Mouse (Mus musculus) natural killer cell, adult 2 months (primary cell): ENCODE data around the gene Gnb1l.

Experiments
- DNase-seq, 2 experiments: peaks; one replicate each; pipeline ENCODE4 v3.0.0; 2022; ENCODE audit warnings: low spot score in 2 of 2

Gene Gnb1l

DNA sequence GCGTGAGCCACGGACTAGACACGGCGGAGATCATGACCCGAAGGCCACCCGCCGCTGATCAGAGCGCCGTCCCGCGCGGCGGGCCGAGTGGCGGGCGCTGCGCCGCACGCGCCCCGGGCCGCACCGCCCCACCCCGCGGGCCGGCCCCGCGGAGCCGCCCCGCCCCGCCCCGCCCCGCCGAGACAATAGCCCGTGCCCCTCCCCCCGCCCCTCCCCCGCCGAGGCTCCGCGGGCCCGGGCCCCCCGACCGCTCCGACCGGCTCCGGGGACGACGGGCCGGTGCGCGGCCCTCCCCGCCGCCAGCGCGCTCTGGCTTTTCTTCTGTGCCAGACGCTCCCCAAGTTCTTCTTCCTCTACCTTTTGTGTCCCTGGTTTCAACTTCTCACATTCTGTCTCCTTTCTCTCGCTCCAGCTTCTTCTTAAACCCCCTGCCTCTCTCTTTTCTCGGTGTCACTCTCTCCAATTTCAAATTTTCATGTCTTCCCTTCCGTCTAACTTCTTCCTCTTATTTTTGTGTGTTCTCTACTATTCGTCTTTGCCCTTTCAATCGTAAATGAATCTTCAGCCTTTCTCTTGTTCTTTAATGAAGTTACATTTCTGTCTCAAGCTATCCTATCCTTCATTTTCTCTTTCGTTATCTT, 88.5 kb downstream of the Gnb1l start:
- no peak for DNase-seq

- no peak for DNase-seq
Observed at GRCm38 (mm10) chr16:18587847-18588737, 89.6 kb downstream of the Gnb1l start.

- no peak for DNase-seq
Observed at GRCm38 (mm10) chr16:18588738-18589055, 90.2 kb downstream of the Gnb1l start.

DNA sequence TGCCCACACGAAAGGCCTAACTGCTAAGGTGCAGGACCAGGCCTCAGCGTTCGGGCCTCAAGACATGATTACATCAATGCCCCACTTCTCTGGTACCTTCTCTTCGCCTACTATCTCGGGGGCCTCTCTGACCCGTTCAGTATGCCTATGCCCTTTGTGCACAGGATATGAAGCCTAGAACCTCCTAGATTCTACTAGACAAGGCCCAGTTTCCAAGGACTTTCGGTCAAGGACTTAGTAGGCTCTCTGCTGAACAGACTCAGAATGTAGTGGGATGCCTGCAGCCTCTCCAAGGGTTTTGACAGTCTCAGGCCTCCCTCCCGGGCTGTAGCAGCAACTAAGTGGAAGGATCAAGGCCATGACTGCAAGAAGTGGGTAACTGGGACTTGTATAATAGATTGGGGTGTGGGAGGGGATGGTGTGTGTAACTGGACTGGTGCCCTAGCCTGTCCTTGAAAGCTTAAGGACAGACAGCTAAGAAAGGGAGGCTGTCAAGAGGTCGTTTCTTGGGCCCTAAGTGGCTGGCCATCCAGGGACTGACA, 90.6 kb downstream of the Gnb1l start:
- DNase-seq = no peak

- peak in 1 of 2 experiments; percentile 18 for DNase-seq
Observed at GRCm38 (mm10) chr16:18589804-18590790, 91.6 kb downstream of the Gnb1l start, which contains the start of gene Tbx1. Gene Tbx1, minus strand, starts transcription at chr16:18590671.

- no peak for DNase-seq
Observed at GRCm38 (mm10) chr16:18591047-18592018, 92.8 kb downstream of the Gnb1l start.

DNA sequence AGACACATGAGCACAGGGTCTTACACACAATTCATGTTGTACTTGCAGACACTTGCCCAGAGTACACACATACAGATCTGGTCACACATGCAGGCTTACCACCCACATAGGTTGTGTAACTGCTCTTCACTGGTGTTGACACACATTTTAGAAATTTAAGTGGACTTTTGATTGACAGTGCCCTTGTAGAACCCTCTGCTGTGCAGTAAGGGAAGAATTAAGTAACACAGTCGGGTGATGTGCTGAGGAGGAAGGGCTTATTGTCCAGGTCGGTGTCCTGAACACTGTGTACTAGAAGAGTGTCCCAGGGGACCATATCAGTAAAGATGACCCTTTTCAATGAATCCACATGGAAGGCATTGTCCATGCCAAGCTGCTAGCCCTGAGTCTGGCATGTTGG, 95.4 kb downstream of the Gnb1l start:
- DNase-seq = no peak

DNA sequence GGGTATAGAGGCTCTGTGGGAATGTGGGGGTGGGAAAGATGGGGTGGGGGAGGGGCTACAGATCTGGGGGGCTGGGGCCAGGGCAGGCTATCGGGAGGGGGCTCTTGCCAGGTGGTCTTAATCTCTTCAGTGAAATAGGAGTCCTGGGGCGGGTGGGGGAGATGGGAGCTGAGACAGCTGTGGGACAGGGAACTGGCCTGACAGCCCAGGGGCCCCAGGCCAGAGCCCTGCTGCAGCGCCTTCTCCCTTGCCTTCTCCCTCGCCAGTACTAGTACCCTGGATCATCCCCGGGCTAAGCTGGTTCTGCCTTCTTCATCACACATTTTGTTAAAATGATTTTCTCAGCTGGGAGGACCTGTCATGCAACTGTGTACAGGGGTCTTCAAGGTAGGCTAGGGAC, 97.7 kb downstream of the Gnb1l start:
- no peak for DNase-seq

GRCm38 (mm10) chr16:18598006-18598405, 99.5 kb downstream of the Gnb1l start:
- DNase-seq = no peak

- DNase-seq = no peak
Observed at GRCm38 (mm10) chr16:18601447-18601846, 102.9 kb downstream of the Gnb1l start.

- no peak for DNase-seq
Observed at GRCm38 (mm10) chr16:18604267-18604701, 105.8 kb downstream of the Gnb1l start.

DNA sequence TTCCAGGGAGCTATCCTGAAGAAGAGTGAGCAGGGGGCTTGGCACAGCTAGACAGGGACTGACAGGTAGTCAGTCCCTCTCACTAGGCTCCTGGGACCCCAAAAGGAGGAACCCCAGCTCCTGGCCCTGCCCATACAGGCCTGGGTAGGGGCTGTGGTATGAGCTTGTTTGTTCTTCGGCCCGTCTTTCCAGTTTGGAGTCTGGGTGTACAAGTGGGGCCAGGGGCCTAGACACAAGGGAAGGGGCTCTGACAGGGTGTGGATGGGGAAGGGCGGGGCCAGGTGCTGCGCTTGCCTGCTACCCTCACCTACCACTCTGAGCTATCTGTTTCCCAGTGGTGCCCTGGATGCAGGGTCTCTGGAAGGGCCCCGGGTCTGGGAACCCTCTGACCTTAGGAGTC, 107.2 kb downstream of the Gnb1l start:
- DNase-seq = no peak

- DNase-seq = no peak
Observed at GRCm38 (mm10) chr16:18608226-18608625, 109.7 kb downstream of the Gnb1l start.

GRCm38 (mm10) chr16:18609099-18609498, 110.6 kb downstream of the Gnb1l start:
- DNase-seq = no peak

- no peak for DNase-seq
Observed at GRCm38 (mm10) chr16:18611752-18612151, 113.2 kb downstream of the Gnb1l start.

DNA sequence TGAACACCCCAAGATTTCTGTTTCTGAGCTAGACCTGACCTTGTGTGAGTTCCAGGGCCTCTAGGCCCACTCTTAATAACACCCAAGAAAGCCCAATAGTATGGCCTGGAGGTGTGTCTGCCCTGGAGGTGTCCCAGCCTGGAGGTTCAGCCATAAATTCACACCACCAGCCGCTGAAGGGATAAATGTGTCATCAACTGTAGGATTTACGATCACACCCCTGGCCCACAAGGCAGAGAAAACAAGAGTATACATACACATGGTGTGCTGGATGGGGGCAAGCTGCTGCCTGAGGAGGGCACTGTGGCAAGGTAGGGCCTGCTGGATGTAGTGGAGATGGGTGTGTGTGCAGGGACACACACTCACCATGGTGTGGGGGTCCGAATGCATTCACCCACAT, 114.8 kb downstream of the Gnb1l start:
- no peak for DNase-seq
